Mouse (Mus musculus): ENCODE data around the gene Nos1ap.

DNA sequence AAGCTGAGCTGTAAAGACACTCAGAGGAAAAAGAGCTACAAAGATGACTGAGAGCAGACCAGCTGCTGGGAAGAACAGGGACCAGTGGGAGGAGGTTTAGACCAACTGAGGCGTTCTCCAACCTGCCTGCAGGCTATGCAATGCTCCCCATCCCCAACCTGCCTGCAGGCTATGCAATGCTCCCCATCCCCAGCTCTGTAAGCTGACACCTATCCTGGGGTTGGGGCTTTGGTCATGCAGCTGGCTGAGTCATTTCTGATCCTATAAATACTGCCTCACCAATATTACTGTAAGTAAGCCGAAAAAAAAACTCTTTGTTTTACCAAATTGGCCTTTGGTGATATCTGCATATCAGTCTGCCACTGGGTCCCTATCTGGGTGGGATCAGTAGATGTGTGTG, 172.7 kb downstream of the Nos1ap start:
- TF ChIP-seq CTCF (IDR thresholded peaks at IDR 0.05) (no peak), EP300 (IDR thresholded peaks at IDR 0.05) (no peak)

All from lung, postnatal 0 days (tissue).